Mouse (Mus musculus): ENCODE measurements around the gene Lrriq4.

Lrriq4 gene

GRCm38 (mm10) chr3:30644207-30644606, at the start of gene Lrriq4:
TSS of gene Lrriq4 (plus strand) at chr3:30644507.
- no peak for DNase-seq (ENCODE audit: low spot score)

GRCm38 (mm10) chr3:30595111-30595832, 49.0 kb upstream of the Lrriq4 start:
- peak; percentile 42 for DNase-seq (ENCODE audit: low spot score)

- no peak for DNase-seq (ENCODE audit: low spot score)
Measured at GRCm38 (mm10) chr3:30597271-30597670, 47.0 kb upstream of the Lrriq4 start.

- DNase-seq (ENCODE audit: low spot score) = no peak
Measured at GRCm38 (mm10) chr3:30599711-30600545, 44.4 kb upstream of the Lrriq4 start, which contains the start of gene Actrt3. TSS of gene Actrt3 (minus strand) at chr3:30599939.

GRCm38 (mm10) chr3:30600717-30601116, 43.6 kb upstream of the Lrriq4 start:
- peak; percentile 24 for DNase-seq (ENCODE audit: low spot score)

GRCm38 (mm10) chr3:30601175-30601574, 43.1 kb upstream of the Lrriq4 start:
- peak; percentile 68 for DNase-seq (ENCODE audit: low spot score)

- DNase-seq (ENCODE audit: low spot score) = no peak
Measured at GRCm38 (mm10) chr3:30601610-30602064, 42.7 kb upstream of the Lrriq4 start.

GRCm38 (mm10) chr3:30602065-30602739, 42.1 kb upstream of the Lrriq4 start, which contains the start of gene Mynn:
TSS of gene Mynn (plus strand) at chr3:30602065.
- peak; percentile 93 for DNase-seq (ENCODE audit: low spot score)

- DNase-seq (ENCODE audit: low spot score) = no peak
Measured at GRCm38 (mm10) chr3:30602740-30603098, 41.6 kb upstream of the Lrriq4 start.

- no peak for DNase-seq (ENCODE audit: low spot score)
Measured at GRCm38 (mm10) chr3:30603256-30603655, 41.1 kb upstream of the Lrriq4 start.

- DNase-seq (ENCODE audit: low spot score) = no peak
Measured at GRCm38 (mm10) chr3:30608999-30609398, 35.3 kb upstream of the Lrriq4 start.

- no peak for DNase-seq (ENCODE audit: low spot score)
Measured at GRCm38 (mm10) chr3:30610930-30611329, 33.4 kb upstream of the Lrriq4 start.

GRCm38 (mm10) chr3:30620132-30620531, 24.2 kb upstream of the Lrriq4 start:
- DNase-seq (ENCODE audit: low spot score) = no peak

- DNase-seq (ENCODE audit: low spot score) = no peak
Measured at GRCm38 (mm10) chr3:30633681-30634080, 10.6 kb upstream of the Lrriq4 start.

- no peak for DNase-seq (ENCODE audit: low spot score)
Measured at GRCm38 (mm10) chr3:30635629-30636028, 8.7 kb upstream of the Lrriq4 start.

- DNase-seq (ENCODE audit: low spot score) = no peak
Measured at GRCm38 (mm10) chr3:30646761-30647160, 2.5 kb downstream of the Lrriq4 start.

- peak; percentile 55 for DNase-seq (ENCODE audit: low spot score)
Measured at GRCm38 (mm10) chr3:30647440-30648090, 3.3 kb downstream of the Lrriq4 start, which contains the start of gene Lrrc34. TSS of gene Lrrc34 (minus strand) at chr3:30647869.

- DNase-seq (ENCODE audit: low spot score) = no peak
Measured at GRCm38 (mm10) chr3:30648466-30648865, 4.2 kb downstream of the Lrriq4 start.

GRCm38 (mm10) chr3:30650062-30650841, 5.9 kb downstream of the Lrriq4 start:
- DNase-seq (ENCODE audit: low spot score) = peak; percentile 27

GRCm38 (mm10) chr3:30655937-30656336, 11.6 kb downstream of the Lrriq4 start:
- no peak for DNase-seq (ENCODE audit: low spot score)

- no peak for DNase-seq (ENCODE audit: low spot score)
Measured at GRCm38 (mm10) chr3:30658486-30658885, 14.2 kb downstream of the Lrriq4 start.

All from ovary, postnatal 36 days (tissue).